Mouse (Mus musculus) lung, adult 2 months (tissue): ENCODE results near the gene Arhgef12. TPM values are rescaled to one million over a fixed set of nuclear protein-coding genes. Genes with fewer than 3 reads are reported as not detected.

Experiments used
- DNase-seq: peaks from one replicate; pipeline ENCODE4 v3.0.0; 2022
- H3K4me1 ChIP-seq: fragments of 200-500 bp; 2 replicates; pipeline ENCODE4 v1.6.1; 2011; ENCODE audit warnings: low read length; ENCODE audit not compliant: control insufficient read depth, insufficient read depth
- H3K4me3 ChIP-seq: fragments of 200-500 bp; replicated peaks from 2 replicates; pipeline ENCODE3; 2011; ENCODE audit warnings: low read depth, mild to moderate bottlenecking, control low read depth, low read length; ENCODE audit errors: extremely low read depth
- CTCF ChIP-seq: fragments of 200-500 bp; IDR thresholded peaks from 2 replicates; pipeline ENCODE4 v1.5.1; 2011; ENCODE audit warnings: mild to moderate bottlenecking, low read length, control low read depth; ENCODE audit not compliant: insufficient read depth
- POLR2A ChIP-seq: fragments of 200-500 bp; IDR thresholded peaks from 2 replicates; pipeline ENCODE4 v1.6.1; 2011; ENCODE audit warnings: low read depth, mild to moderate bottlenecking, control low read depth, low read length, borderline replicate concordance; ENCODE audit errors: extremely low read depth
- WGBS: fragments of 180-500 bp; shearing (Covaris S2); methylation state at CpG from one replicate; pipeline ENCODE4 v1.1.7; 2018; 5-methylcytosine and 5-hydroxymethylcytosine counted together
- polyA plus RNA-seq: library from polyadenylated mRNA; depleted of rRNA; stranded (reverse); fragments of >200 nt; gene quantifications from 2 replicates; pipeline ENCODE4 v1.2.3, GENCODE M21; 2012

Gene Arhgef12
- polyA plus RNA-seq, 1 experiment = 62.4 TPM

- TF ChIP-seq CTCF (peak; percentile 39; the same call in 1 of the 2 replicates), POLR2A (no peak)
- Histone ChIP-seq H3K4me1 (no peaks in the 10 kb centered on the region), H3K4me3 (no peak overlapping the region)
- DNase-seq = no peak
- 72% methylated on average over 5 of the region's 5 CpGs for WGBS
Observed at GRCm38 (mm10) chr9:43015786-43016185, 91.3 kb downstream of the Arhgef12 start.

GRCm38 (mm10) chr9:43015366-43015765, 91.7 kb downstream of the Arhgef12 start:
- no peaks in the 10 kb centered on the region for H3K4me1 ChIP-seq
- no peak overlapping the region for H3K4me3 ChIP-seq
- DNase-seq = no peak
- no peak for TF ChIP-seq CTCF
- no peak for TF ChIP-seq POLR2A
- WGBS = 73% methylated on average over 2 of the region's 2 CpGs

- 80% methylated on average over 1 of the region's 1 CpGs for WGBS
- Histone ChIP-seq H3K4me3 (no peak overlapping the region), H3K4me1 (no peaks in the 10 kb centered on the region)
- DNase-seq = no peak
- TF ChIP-seq POLR2A (no peak), CTCF (no peak)
Observed at GRCm38 (mm10) chr9:43014886-43015285, 92.2 kb downstream of the Arhgef12 start.

- TF ChIP-seq POLR2A (no peak), CTCF (no peak)
- no peak overlapping the region for H3K4me3 ChIP-seq
- no peak for DNase-seq
- 54% methylated on average over 5 of the region's 5 CpGs for WGBS
- H3K4me1 ChIP-seq = no peaks in the 10 kb centered on the region
Observed at GRCm38 (mm10) chr9:43012541-43012940, 94.5 kb downstream of the Arhgef12 start.

DNA sequence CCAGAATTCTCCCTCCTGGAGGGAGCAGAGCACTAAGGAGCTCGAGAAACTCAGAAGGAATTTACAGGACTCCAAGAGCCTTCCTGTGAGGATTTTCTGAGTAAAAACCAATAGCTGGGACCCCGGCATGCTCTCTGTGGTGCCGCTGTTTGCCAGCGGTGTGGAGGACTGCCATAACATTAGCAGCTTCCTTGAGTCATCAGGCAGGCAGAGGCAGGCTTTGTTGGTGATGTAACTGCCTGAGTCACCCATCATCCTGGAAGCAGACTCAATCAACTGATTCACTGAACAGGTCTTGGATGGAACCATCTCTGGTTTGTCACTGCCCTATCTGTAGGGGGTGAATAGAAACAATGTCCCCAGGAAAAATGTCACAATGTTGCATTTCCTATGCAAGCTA, 96.0 kb downstream of the Arhgef12 start:
- Histone ChIP-seq H3K4me3 (no peak overlapping the region), H3K4me1 (no peaks in the 10 kb centered on the region)
- 66% methylated on average over 4 of the region's 4 CpGs for WGBS
- no peak for DNase-seq
- no peak for TF ChIP-seq POLR2A
- no peak for TF ChIP-seq CTCF

DNA sequence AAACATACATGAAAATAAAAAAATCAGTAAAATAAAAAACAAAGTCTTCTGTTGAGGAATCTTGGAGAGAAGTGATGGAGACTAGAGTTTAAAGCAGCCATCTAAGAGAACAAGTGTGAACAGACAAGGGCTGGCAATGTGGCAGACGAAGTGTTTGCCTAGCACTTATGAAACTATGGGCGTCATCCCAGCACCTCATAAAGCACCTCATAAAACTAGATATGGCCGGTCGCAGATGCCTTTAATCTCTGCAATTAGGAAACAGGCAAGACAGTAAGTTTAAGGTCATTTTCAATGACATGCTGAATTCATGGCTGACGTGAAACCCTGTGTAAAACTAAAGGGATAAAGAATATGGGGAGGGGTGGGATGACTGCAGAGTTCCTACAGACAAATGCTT, 103.2 kb downstream of the Arhgef12 start:
- Histone ChIP-seq H3K4me3 (no peak overlapping the region), H3K4me1 (no peaks in the 10 kb centered on the region; the same call in 1 of the 2 replicates)
- 58% methylated on average over 5 of the region's 5 CpGs for WGBS
- DNase-seq = no peak
- TF ChIP-seq POLR2A (no peak), CTCF (no peak)

DNA sequence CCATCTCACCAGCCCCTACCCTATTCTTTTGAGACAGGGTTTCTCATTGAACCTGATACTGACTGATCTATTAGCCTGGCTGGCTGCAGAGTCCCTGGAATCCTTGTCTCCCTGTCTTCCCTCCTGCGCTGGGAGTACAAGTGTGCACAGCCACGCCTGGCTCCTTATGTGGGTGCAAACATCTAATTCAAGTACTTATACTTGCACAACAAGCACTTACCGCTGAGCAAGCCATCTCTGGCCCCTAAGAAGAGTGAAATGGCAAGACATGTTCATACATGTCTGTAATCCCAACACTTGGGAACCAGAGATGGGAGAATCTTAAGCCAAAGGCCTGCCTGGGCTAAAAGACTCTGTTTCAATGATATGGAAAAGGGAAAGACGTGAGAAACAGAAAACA, 104.0 kb downstream of the Arhgef12 start:
- WGBS = 68% methylated on average over 4 of the region's 4 CpGs
- TF ChIP-seq CTCF = no peak
- TF ChIP-seq POLR2A = no peak
- Histone ChIP-seq H3K4me1 (no peaks in the 10 kb centered on the region; the same call in 1 of the 2 replicates), H3K4me3 (no peak overlapping the region)
- DNase-seq = no peak

DNA sequence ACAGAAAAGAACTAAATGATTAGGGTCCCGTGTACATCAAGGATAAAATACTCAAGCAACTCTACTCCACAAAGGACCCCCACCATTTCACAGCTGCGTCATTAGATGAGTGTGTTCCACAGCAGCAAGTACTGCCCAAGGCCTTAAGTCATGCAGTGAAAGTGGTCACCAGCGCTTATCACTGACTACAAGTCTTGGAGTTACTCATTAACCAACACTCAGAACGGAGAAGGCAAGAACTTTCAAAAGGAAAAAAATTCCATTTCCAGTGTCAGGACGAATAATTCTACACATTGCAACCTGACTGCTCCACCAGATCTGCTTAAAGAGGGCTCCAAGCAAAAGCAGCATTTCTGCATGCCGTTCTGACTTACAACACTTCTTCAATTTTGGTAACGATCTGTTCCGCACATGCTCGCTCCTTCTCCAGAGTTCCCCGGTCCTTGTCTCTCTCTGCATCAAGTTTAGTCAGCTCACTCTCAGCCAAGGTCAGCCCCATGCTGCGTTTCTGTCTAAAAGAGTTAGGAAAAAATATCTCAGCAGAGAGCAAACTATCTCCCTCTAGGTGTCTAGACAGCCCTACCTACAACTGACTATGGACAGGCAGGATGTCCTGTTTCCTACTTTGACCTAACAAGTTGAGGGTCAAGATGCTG, 106.3 kb downstream of the Arhgef12 start:
- no peak overlapping the region for H3K4me3 ChIP-seq
- WGBS = 68% methylated on average over 11 of the region's 11 CpGs
- DNase-seq = no peak
- no peaks in the 10 kb centered on the region; the same call in 1 of the 2 replicates for H3K4me1 ChIP-seq
- TF ChIP-seq CTCF (no peak), POLR2A (no peak)

- WGBS = 84% methylated on average over 1 of the region's 1 CpGs
- H3K4me3 ChIP-seq = no peak overlapping the region
- no peak for TF ChIP-seq POLR2A
- no peak for TF ChIP-seq CTCF
- H3K4me1 ChIP-seq = no peaks in the 10 kb centered on the region; the same call in 1 of the 2 replicates
- DNase-seq = no peak
Observed at GRCm38 (mm10) chr9:43000070-43000469, 107.0 kb downstream of the Arhgef12 start.

DNA sequence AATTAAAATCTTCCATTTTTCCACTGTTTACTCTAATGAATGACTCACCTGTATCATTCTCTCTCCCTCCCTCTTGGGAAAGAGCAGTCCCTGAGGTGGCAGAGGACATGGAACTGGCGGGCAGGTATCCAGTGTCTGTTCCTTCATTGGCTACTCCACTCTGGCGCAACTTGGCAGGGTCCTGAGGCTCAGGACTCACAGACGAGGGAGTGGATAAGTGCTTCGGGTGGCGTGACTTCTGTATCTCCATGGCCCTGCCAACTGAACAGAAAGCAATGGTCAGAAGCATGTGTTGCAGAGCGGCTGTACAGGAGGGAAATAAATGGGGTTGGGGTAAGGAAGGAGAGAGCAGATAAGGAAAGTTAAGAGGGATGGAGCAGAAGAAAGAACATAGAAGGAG, 109.5 kb downstream of the Arhgef12 start:
- DNase-seq = no peak
- 80% methylated on average over 6 of the region's 6 CpGs for WGBS

More for the DNA sequence above, 109.5 kb downstream of the Arhgef12 start:
- H3K4me1 ChIP-seq = no peaks in the 10 kb centered on the region
- H3K4me3 ChIP-seq = no peak overlapping the region
- TF ChIP-seq POLR2A (no peak), CTCF (no peak)
